Mouse (Mus musculus) heart, postnatal 14 days (tissue): ENCODE measurements at regions not wholly inside any gene's neighbourhood (a gene's known extent, or its start where the extent isn't known, plus 50 kb on each side); places are given as distances from the start of the nearest gene placed in this dataset.

Experiments used
- DNase-seq, 2 experiments: peaks; one replicate each; pipeline ENCODE4 v3.0.0; 2021 to 2022
- intact Hi-C: fragments of 180-260 bp; cut with DNase I; formaldehyde crosslinking; loops from one replicate; pipeline ENCODE4 v1.15.1; 2025

- no peak for DNase-seq
- intact Hi-C loops = no loop called here
Observed at GRCm38 (mm10) chr8:86201830-86202229, 361.1 kb downstream of the Phkb start.

GRCm38 (mm10) chr8:86192262-86192661 is 351.5 kb downstream of the Phkb start:
- intact Hi-C loops = no loop called here
- DNase-seq = no peak

GRCm38 (mm10) chr8:86184671-86185070 is 343.9 kb downstream of the Phkb start:
- intact Hi-C loops = no loop called here
- no peak for DNase-seq

- DNase-seq = no peak
- intact Hi-C loops = no loop called here
Observed at GRCm38 (mm10) chr8:86180793-86181192, 340.0 kb downstream of the Phkb start.

GRCm38 (mm10) chr8:86170091-86170490 is 329.3 kb downstream of the Phkb start:
- intact Hi-C loops = no loop called here
- no peak for DNase-seq

- intact Hi-C loops = no loop called here
- DNase-seq = no peak
Observed at GRCm38 (mm10) chr8:86164818-86165217, 324.1 kb downstream of the Phkb start.

- no peak for DNase-seq
- intact Hi-C loops = no loop called here
Observed at GRCm38 (mm10) chr8:86159074-86159783, 318.5 kb downstream of the Phkb start.

GRCm38 (mm10) chr8:86147586-86147985 is 306.8 kb downstream of the Phkb start:
- no peak for DNase-seq
- intact Hi-C loops = no loop called here

GRCm38 (mm10) chr8:86125244-86125643 is 284.5 kb downstream of the Phkb start:
- no peak for DNase-seq
- intact Hi-C loops = no loop called here

GRCm38 (mm10) chr8:86124655-86125054 is 283.9 kb downstream of the Phkb start:
- intact Hi-C loops = no loop called here
- no peak for DNase-seq
